Mouse (Mus musculus): ENCODE results near the gene Fam131b.

The Fam131b gene

DNA sequence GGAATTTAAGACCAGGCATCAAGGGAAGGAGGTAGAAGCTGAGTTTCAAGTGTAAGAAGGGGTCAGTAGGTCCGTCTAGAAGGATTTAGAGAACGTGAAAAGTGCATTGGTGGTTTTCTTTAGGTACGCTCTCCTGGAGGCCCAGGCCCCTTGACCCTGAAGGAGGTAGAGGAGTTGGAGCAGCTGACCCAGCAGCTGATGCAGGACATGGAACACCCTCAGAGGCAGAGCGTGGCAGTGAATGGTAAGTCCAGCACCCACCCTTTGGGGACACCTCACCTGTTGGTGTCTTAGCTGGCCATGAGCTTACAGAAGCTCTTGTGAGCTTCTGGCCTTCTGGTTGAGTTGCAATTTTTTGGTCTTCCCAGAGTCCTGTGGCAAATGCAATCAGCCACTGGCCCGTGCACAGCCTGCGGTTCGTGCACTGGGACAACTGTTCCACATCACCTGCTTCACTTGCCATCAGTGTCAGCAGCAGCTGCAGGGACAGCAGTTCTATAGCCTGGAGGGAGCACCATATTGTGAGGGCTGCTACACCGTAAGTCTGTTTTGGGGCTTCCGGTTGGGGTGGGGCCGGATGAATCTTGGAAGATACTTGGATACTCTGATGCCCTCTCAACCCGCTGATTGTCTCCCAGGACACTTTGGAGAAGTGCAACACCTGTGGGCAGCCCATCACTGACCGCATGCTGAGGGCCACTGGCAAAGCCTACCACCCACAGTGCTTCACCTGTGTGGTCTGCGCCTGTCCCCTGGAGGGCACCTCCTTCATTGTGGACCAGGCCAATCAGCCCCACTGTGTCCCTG, 31.6 kb upstream of the Fam131b start:
- no peak for DNase-seq (ENCODE audit: low read depth, low spot score)

- no peak for DNase-seq (ENCODE audit: low read depth, low spot score)
Observed at GRCm38 (mm10) chr6:42355366-42355765, 30.9 kb upstream of the Fam131b start.

- no peak for DNase-seq (ENCODE audit: low read depth, low spot score)
Observed at GRCm38 (mm10) chr6:42354076-42355019, 29.9 kb upstream of the Fam131b start.

- no peak for DNase-seq (ENCODE audit: low read depth, low spot score)
Observed at GRCm38 (mm10) chr6:42353180-42353579, 28.7 kb upstream of the Fam131b start.

- DNase-seq (ENCODE audit: low read depth, low spot score) = no peak
Observed at GRCm38 (mm10) chr6:42352486-42352846, 28.0 kb upstream of the Fam131b start.

- DNase-seq (ENCODE audit: low read depth, low spot score) = no peak
Observed at GRCm38 (mm10) chr6:42351776-42352485, 27.5 kb upstream of the Fam131b start.

DNA sequence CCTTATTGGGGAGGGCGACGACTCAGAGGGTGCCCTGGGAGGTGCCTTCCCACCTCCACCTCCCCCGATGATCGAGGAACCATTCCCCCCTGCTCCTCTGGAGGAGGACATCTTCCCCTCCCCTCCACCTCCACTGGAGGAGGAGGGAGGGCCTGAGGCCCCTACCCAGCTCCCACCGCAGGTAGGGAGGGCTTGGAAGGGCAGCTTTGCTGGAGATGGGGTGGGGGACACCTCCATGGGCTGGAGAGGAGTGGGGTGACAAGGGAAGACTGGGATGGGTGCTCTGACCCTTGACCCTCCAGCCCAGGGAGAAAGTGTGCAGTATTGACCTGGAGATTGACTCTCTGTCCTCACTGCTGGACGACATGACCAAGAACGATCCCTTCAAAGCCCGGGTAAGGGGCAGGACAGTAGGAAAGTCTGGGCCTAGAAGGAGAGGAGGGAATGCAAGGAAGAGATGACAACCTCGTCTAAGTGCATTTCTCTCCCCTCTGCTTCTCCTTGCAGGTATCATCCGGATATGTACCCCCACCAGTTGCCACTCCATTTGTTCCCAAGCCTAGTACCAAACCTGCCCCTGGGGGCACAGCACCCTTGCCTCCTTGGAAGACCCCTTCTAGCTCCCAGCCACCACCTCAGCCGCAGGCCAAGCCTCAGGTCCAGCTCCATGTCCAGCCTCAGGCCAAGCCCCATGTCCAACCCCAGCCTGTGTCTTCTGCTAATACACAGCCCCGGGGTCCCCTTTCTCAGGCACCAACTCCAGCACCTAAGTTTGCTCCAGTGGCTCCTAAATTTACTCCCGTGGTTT, 26.7 kb upstream of the Fam131b start:
- DNase-seq (ENCODE audit: low read depth, low spot score) = no peak

DNA sequence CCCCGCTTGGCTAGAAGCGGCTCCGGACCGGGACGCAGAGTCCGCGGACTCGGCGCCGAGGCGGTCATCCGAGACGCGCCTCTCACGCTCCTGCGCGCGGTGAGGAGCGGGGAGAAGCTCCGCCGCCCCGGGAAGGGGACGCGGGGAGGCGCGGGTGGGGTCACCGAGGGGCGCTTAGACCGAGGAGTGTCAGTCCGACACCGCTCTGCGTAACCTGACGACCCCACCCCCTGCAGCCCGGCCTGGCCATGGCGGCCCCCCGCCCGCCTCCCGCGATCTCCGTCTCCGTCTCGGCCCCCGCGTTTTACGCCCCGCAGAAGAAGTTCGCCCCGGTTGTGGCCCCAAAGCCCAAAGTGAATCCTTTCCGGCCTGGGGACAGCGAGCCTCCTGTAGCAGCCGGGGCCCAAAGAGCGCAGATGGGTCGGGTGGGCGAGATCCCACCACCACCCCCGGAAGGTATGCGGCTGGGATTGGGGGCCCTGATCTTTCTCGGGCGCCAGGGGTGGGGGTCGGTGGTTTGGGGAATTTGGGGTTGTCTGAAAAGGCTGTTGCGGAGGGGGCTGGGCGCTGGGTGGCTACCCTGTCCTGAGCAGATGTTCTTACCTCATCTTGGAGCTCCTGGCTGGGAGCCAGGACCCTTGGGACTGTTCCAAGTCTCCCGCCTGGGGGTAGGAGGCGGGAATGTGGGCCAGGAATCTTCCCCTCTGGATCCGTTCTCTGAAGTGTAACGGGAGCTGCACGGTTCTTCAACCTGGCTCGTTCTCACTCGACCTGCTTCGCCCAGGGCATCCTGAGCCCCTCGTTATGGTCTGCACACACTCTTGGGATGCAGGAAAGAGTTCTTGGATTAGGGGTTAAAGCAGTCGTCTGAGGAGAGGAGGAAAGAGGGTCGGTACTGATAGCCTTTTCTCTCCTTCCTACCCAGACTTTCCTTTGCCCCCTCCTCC, 25.9 kb upstream of the Fam131b start:
- peak; percentile 85 for DNase-seq (ENCODE audit: low read depth, low spot score)

DNA sequence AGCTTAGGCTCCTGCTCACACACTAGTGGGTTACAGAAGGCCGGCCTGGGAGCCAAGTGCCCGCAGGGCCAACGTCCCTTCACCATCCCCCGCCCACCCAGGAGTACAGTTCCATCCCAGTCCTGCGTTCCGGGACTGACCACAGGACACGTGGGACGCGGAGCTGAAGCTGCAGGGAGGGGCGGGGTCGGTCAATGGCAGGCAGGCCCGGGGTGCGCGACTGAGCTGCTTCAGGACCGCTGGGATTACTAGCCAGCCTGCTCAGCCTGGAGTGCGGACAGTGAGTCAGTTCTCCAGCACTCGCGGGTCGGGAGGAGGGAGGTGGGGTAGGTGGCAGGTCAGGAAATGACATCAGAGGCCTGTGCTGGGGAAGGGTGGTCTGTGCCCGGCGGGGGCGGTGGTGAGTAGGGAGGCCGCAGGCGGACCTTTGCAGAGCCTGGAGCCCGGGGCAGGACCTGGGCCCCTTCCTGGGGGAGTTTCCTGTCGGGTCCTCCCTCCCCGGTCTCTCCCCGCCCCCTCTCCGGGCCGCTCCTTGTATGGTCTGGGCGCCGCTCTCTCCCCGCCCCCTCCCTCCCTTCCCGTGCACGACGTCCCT, 25.1 kb upstream of the Fam131b start, which contains the start of gene Zyx:
Gene Zyx, plus strand, starts transcription at position 205 of the 595 bp plus-strand sequence.
- DNase-seq (ENCODE audit: low read depth, low spot score) = peak; percentile 91

- DNase-seq (ENCODE audit: low read depth, low spot score) = peak; percentile 66
Observed at GRCm38 (mm10) chr6:42349006-42349425, 24.6 kb upstream of the Fam131b start.

DNA sequence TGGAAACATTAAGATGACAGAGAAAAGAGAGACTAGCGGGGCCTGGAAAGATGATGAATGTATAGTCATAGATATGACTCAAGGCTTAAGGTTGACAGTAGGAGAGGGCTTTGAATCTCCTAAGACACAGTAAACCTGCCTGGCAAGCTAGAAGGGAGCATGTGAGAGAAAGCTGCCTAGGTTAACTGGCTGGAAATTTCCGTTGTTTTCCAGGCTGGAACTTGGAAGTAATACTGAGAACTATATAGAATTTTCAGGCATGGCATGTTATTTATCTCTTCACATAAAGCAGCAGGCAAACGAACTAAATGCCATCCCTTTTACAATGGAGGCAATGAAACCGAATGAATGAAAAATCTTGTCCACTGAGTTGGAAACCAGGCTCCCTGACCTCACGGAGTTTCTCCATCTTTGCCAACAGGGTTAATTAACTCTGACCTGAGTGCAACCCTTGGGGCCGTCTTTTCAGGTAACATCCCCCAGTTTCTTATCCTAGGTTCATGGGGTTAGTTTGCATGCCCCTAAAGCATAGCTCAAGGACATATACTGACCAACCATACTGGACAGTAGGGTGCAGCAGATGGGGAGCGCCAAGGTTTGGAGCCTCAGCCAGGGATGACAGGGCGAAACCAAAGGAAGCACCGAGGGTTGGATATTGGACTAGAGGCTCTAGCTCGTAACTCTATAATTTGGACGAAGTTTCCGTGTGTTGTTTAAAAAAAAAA, 24.0 kb upstream of the Fam131b start:
- no peak for DNase-seq (ENCODE audit: low read depth, low spot score)

DNA sequence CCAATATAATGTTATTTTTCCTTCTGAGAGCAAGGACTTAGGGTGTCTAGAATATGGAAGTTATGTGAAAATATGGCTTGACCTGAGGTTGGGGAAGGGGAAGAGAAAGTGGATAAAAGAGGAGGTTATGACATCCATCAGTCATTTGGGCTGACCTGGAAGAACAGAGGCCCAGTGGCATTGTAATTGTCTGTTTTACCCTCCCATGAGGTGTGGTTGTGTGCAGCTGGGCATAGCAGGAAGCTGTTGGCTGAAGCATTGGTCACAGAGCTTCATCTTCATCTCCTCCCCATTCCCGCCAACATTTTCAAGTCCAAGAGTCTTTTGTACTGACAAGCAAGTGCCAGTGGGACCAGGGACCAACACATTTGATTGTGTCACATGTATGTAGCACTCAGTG, 19.8 kb upstream of the Fam131b start:
- DNase-seq (ENCODE audit: low read depth, low spot score) = no peak

DNA sequence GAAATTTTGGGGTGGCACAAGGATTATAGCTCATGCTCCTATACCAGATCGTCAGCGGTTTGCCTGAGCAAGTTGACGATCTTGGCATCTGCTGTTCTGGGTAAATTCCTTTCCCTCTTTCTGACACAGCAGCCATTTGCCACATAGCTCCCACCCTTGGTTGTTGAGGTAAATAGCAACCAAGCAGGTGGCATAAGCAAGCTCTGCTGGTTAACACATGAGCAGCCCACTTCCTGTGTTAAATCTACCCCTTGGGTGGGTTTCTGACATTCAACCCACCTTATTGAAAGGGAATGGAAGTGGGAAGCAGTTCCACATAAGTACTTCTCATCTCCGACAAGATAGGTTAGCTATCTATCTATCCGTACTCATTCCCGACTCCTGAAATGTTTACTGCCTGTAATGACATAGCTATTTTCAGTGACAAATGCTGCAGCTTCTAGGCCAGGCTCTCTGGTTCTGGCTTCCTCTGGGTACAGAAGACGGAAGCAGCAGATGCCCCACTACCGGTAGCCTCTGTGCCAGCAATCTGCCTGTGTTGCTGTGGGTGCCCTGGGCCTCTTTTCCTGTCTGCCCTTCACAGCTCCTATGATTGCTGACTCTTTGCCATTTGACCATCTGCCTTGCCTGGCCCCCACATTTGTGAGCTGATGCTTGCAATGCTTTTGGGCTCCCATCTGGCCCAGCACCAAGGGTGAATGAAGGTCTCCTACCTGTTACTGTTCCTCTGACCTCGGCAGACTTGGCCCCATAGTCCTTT, 19.1 kb upstream of the Fam131b start:
- DNase-seq (ENCODE audit: low read depth, low spot score) = no peak

GRCm38 (mm10) chr6:42342171-42342570, 17.7 kb upstream of the Fam131b start:
- no peak for DNase-seq (ENCODE audit: low read depth, low spot score)

DNA sequence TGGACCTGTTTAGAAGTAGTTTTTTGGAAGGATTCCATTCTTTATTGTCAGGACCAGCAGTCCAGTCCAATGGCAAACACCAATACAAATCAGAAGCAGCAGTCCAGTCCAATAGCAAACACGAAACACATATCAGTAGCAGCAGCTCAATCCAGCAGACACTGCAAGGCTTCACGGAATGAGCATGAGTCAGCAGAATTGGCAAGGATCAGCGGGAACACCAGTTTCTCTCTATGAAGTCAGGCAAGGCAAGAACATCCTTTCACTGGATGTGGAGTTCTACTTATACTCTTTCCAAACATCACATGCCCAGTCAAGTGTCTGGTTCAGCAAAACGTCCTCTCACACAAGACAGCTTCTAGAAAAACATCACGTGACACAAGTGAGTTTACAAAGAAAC, 15.5 kb upstream of the Fam131b start:
- DNase-seq (ENCODE audit: low read depth, low spot score) = peak; percentile 33

DNA sequence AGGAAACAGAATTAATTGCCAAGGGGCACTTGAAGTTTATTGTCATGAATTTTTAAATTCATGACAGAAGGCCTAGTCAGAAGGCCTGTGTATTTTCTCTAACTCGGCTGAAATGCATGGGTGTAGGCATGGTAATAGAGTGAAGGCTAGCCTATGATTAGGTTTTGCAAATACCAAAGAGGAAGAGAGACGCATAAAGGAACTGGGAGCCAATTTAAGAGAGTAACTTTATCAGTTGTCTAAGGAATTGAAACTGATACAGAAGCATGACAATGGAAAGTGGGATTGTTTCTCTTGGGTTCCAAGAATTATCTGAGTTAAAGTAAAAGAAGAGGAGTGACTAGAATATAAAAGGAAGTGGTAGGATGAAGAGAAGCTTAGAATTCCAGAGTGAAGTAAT, 14.7 kb upstream of the Fam131b start:
- no peak for DNase-seq (ENCODE audit: low read depth, low spot score)

DNA sequence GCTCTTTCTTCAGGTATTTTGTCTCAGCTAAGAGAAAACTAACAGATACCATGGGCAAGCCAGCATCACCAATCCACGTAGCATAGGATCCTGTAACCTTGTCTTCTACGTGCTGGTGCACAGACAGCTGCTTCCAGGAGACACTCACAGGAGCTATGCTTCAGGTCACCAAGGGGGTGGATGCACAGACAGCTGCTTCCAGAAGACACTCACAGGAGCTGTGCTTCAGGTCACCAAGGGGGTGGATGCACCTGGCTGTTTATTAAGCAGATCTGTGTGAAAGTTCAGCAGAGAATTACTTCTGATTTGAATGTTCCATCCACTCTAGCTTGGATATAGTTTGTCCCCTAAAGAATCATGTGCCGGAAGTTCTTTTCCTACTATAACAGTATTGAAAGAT, 6.5 kb upstream of the Fam131b start:
- DNase-seq (ENCODE audit: low read depth, low spot score) = no peak

DNA sequence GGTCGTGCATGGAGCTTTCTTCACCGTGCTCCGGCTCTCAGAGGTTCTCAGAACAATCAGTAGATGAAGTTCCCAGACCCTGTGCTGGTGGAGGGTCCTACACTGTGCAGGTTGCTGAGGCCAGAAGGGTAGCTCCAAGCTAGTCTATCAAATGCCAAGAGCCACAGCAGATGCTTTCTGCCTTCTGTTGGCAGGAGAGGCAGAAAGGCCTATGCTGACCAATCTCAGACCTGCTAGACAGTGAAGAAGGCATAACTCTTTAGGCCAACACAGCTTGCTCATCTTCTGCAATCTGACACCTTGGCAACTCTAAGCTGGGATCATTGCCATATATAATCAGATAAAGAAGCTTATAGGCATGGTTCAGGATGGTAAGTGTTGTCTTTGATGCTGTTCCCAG, 5.8 kb upstream of the Fam131b start:
- DNase-seq (ENCODE audit: low read depth, low spot score) = no peak

Measured in ZHBTc4 (cell line).